Mouse (Mus musculus) hindbrain, embryonic 15.5 days (tissue): ENCODE measurements around the gene Msx3. TPM values are rescaled to one million over a fixed set of nuclear protein-coding genes. Genes with fewer than 3 reads are reported as not detected.

Experiments
- ATAC-seq: fragments of 200-750 bp; cut with Nextera tagmentation; 2 replicates; pipeline ENCODE4 v1.8.0; 2017; ENCODE audit warnings: low read depth, moderate number of reproducible peaks, moderate TSS enrichment; ENCODE audit not compliant: low FRiP score
- H3K27ac ChIP-seq: fragments of 300-500 bp; sonication (generic); replicated peaks from 2 replicates; pipeline ENCODE4 v1.5.1; 2015; ENCODE audit warnings: mild to moderate bottlenecking, inconsistent platforms
- H3K27me3 ChIP-seq: fragments of 300-500 bp; sonication (generic); 2 replicates; pipeline ENCODE4 v1.6.1; 2015; ENCODE audit warnings: control low read depth, inconsistent platforms
- H3K36me3 ChIP-seq: fragments of 300-500 bp; sonication (generic); 2 replicates; pipeline ENCODE4 v1.6.1; 2015; ENCODE audit warnings: control low read depth, inconsistent platforms
- H3K4me1 ChIP-seq: fragments of 300-500 bp; sonication (generic); replicated peaks from 2 replicates; pipeline ENCODE4 v1.6.1; 2015; ENCODE audit warnings: control low read depth, inconsistent platforms
- H3K4me2 ChIP-seq: fragments of 300-500 bp; sonication (generic); 2 replicates; pipeline ENCODE4 v1.6.1; 2015; ENCODE audit warnings: moderate library complexity, mild to moderate bottlenecking, inconsistent platforms
- H3K4me3 ChIP-seq: fragments of 300-500 bp; sonication (generic); 2 replicates; pipeline ENCODE4 v1.5.1; 2015; ENCODE audit warnings: mild to moderate bottlenecking, inconsistent platforms
- H3K9ac ChIP-seq: fragments of 300-500 bp; sonication (generic); 2 replicates; pipeline ENCODE4 v1.6.1; 2015; ENCODE audit warnings: inconsistent platforms
- H3K9me3 ChIP-seq: fragments of 300-500 bp; sonication (generic); 2 replicates; pipeline ENCODE4 v1.6.1; 2016; ENCODE audit warnings: control low read depth, inconsistent platforms
- WGBS: fragments of 180-500 bp; shearing (Covaris S2); methylation state at CpG from one replicate; pipeline ENCODE4 v1.1.7; 2015; 5-methylcytosine and 5-hydroxymethylcytosine counted together
- polyA plus RNA-seq: library from polyadenylated mRNA; unstranded; fragments of >200 nt; fragmentation: Nextera tagmentation; extraction: Ambion mirVana; gene quantifications from 2 replicates; pipeline ENCODE4 v1.2.1, GENCODE M21; 2015

The Msx3 gene
- polyA plus RNA-seq, 1 experiment from 2014 or later: 9.5 TPM

DNA sequence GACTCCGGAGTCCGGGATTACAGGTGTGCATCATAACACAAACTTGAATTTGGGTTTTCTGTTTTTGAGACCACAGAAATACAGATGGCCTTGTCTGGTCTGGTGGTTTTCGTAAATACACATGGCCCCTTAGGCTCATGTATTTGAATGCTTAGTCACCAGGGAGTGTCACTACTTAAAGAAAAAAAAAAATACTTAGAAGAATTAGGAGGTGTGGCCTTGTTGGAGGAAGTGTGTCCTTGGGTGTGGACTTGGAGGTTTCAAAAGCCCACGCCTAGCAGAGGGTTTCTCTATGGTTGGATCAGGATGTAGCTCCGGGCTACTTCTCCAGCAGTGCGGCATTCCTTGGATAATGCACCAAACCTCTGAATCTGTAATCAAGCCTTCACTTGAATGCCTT, 28.8 kb upstream of the Msx3 start:
- 82% methylated on average over 6 of the region's 6 CpGs for WGBS
- Histone ChIP-seq H3K36me3 (peaks cover 10% of the 10 kb centered on the region), H3K4me1 (peaks cover 21% of the 10 kb centered on the region), H3K4me2 (no peak overlapping the region), H3K27me3 (no peaks in the 10 kb centered on the region), H3K4me3 (no peak overlapping the region), H3K9me3 (no peaks in the 10 kb centered on the region), H3K27ac (no peak overlapping the region), H3K9ac (no peak overlapping the region)
- no peak for ATAC-seq

GRCm38 (mm10) chr7:140070042-140070711, 21.3 kb upstream of the Msx3 start:
- Histone ChIP-seq H3K36me3 (peaks cover 34% of the 10 kb centered on the region), H3K4me2 (peak overlapping the region; percentile 42), H3K9me3 (no peaks in the 10 kb centered on the region), H3K9ac (no peak overlapping the region), H3K27ac (no peak overlapping the region), H3K27me3 (0 out of 2 replicates have a peak, but pooled peaks cover 5% of the 10 kb centered on the region), H3K4me3 (peak overlapping the region; percentile 9; the same call in 1 of the 2 replicates), H3K4me1 (no peaks in the 10 kb centered on the region)
- peak; percentile 29; the same call in 1 of the 2 replicates for ATAC-seq
- WGBS: 32% methylated on average over 39 of the region's 39 CpGs

DNA sequence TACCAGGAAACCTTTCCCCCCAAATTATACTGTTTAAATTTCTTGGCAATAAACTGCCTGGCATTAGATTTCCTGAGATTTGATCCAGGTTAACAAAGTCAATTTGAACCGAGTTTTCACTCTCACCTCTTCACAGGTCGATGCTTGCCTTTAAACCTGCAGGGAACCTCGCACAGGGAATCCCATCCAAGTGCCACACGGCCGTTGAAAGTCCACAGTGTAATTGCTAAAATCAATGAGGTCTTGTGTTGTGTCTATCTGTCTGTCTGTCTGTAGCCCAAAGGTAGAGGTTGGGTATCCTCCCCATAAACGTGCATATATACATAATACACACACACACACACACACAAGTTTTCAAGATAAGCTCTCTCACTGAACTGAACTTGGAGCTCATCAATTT, 18.5 kb upstream of the Msx3 start:
- Histone ChIP-seq H3K9me3 (no peaks in the 10 kb centered on the region), H3K4me3 (no peak overlapping the region), H3K4me1 (no peaks in the 10 kb centered on the region), H3K27me3 (peaks cover 19% of the 10 kb centered on the region; the same call in 1 of the 2 replicates), H3K4me2 (no peak overlapping the region), H3K36me3 (peaks cover 21% of the 10 kb centered on the region; the same call in 1 of the 2 replicates), H3K27ac (no peak overlapping the region), H3K9ac (no peak overlapping the region)
- 75% methylated on average over 6 of the region's 6 CpGs for WGBS
- no peak for ATAC-seq

GRCm38 (mm10) chr7:140063092-140063491, 14.2 kb upstream of the Msx3 start:
- H3K4me1 ChIP-seq: peaks cover 36% of the 10 kb centered on the region
- H3K27me3 ChIP-seq: peaks cover 15% of the 10 kb centered on the region; the same call in 1 of the 2 replicates
- ATAC-seq: no peak
- no peak overlapping the region for H3K4me3 ChIP-seq
- 16% methylated on average over 7 of the region's 7 CpGs for WGBS
- no peak overlapping the region for H3K9ac ChIP-seq
- no peaks in the 10 kb centered on the region for H3K36me3 ChIP-seq
- no peaks in the 10 kb centered on the region for H3K9me3 ChIP-seq
- H3K27ac ChIP-seq: no peak overlapping the region
- H3K4me2 ChIP-seq: no peak overlapping the region

DNA sequence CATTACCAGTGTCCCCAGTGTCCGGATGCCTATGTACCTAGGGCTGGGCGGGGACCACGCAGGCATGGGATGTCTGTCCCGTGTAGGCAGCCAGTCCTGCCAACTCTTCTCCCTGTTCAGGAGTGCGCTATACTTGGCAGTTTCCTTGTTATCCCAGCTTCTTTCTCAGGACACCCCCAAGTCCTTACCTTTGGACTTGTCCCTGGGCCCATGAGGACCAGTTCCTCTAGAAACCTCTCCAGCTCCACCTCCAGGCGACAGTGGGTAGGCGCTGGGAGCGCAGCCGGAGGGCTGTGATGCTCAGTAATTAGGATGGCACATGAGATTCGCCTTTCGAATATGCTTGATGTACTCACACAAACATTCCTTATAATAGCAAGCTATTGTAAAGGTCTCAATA, 13.4 kb upstream of the Msx3 start:
- no peaks in the 10 kb centered on the region for H3K36me3 ChIP-seq
- 0 out of 2 replicates have a peak, but pooled peaks have one; percentile 5 for ATAC-seq
- H3K4me1 ChIP-seq: peaks cover 42% of the 10 kb centered on the region
- H3K4me2 ChIP-seq: no peak overlapping the region
- WGBS: 9% methylated on average over 11 of the region's 11 CpGs
- no peak overlapping the region for H3K27ac ChIP-seq
- H3K4me3 ChIP-seq: no peak overlapping the region
- H3K9me3 ChIP-seq: no peaks in the 10 kb centered on the region
- peaks cover 15% of the 10 kb centered on the region; the same call in 1 of the 2 replicates for H3K27me3 ChIP-seq
- no peak overlapping the region for H3K9ac ChIP-seq

DNA sequence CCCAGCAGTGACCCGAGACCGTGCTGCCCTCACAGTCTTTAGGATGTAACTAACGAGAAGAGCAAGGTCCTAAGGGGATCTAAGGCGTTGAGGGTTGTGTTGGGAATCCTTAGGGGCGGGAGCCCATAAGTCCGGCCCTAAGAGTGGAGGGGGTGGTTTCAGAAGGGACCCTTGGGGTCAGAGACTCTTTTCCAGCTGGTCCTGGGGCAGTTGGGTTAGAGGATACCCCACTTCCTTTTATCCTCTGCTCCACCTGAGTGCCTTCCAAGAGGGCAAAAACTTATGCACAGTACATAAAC, 12.9 kb upstream of the Msx3 start:
- Histone ChIP-seq H3K36me3 (no peaks in the 10 kb centered on the region), H3K27ac (no peak overlapping the region), H3K9me3 (no peaks in the 10 kb centered on the region), H3K27me3 (peaks cover 15% of the 10 kb centered on the region; the same call in 1 of the 2 replicates), H3K4me3 (peak overlapping the region; percentile 40), H3K4me1 (peaks cover 46% of the 10 kb centered on the region), H3K4me2 (peak overlapping the region; percentile 91), H3K9ac (peak overlapping the region; percentile 55; the same call in 1 of the 2 replicates)
- 3% methylated on average over 6 of the region's 6 CpGs for WGBS
- ATAC-seq: peak; percentile 3; the same call in 1 of the 2 replicates

DNA sequence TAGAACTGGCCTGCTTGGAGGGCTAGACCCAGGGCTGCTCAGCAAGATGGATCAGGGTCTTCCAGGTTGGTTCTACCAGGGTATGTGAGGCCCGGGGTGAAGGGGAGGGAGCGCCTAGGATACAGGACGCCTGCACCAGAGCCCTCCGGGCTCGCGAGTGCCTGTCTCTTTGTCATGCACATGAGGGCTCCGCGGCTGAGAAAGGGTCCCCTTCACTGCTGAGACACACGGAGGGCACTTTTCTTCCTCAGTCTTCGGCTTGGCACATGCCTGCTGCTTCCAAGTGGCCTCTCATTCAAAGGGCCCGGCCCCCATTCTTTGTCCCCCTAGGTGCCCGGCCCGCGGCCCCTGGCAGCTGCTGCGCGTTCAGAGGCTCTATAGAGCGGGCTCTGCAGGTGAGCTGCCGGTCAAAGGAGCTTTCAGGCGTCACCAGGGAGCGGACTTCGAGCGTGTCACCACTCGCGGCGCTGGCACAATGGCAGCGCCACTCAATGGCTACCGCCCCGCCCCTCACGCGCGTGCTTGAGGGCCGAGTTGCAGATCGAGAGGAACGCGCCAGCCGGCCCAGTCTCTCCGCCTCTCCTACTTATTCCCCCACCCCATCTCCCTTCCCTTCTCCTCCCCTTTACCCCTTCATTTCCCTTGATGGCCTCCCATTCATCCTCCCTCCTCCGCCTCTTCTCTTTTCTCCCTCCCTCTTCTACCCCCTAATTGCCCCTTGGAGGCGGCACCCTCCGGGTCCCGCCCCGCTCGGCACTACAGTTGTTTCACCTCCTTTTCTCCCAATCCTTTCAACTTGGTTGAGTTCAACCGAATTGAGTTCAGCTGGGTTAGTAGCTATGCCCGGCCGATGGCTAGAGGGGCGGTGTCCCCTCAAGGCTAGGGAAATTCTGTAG, 12.3 kb upstream of the Msx3 start:
- H3K4me2 ChIP-seq: peak overlapping the region; percentile 91
- ATAC-seq: peak; percentile 62
- no peaks in the 10 kb centered on the region for H3K9me3 ChIP-seq
- H3K9ac ChIP-seq: peak overlapping the region; percentile 55
- WGBS: 1% methylated on average over 47 of the region's 47 CpGs
- peaks cover 15% of the 10 kb centered on the region; the same call in 1 of the 2 replicates for H3K27me3 ChIP-seq
- H3K4me3 ChIP-seq: peak overlapping the region; percentile 40
- no peaks in the 10 kb centered on the region for H3K36me3 ChIP-seq
- peaks cover 46% of the 10 kb centered on the region for H3K4me1 ChIP-seq
- H3K27ac ChIP-seq: peak overlapping the region; percentile 42; the same call in 1 of the 2 replicates

- Histone ChIP-seq H3K9ac (no peak overlapping the region), H3K27me3 (peaks cover 9% of the 10 kb centered on the region; the same call in 1 of the 2 replicates), H3K36me3 (no peaks in the 10 kb centered on the region), H3K4me2 (no peak overlapping the region), H3K4me1 (peaks cover 46% of the 10 kb centered on the region), H3K27ac (no peak overlapping the region), H3K4me3 (no peak overlapping the region), H3K9me3 (no peaks in the 10 kb centered on the region)
- no peak for ATAC-seq
- WGBS: 19% methylated on average over 4 of the region's 4 CpGs
Measured at GRCm38 (mm10) chr7:140059601-140060000, 10.7 kb upstream of the Msx3 start.

DNA sequence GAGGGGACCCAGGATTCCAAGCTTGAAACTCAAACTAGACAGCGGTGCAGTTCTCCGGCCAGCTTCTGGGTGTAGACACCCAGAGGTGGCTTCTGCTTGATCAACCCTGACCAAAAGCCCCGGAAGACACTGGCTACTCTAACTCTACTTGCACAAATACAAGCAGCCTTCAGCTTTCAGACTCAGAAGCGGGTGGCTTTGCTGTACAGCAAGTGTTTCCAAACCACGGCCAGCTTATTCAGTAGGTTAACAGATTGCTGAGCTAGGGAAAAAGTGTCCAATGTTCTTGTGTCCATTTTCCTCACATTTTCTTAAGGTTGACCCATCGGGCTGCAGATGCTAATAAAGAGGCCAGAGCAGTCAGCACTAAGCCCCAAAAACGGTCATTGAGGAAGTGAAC, 9.6 kb upstream of the Msx3 start:
- no peak for ATAC-seq
- no peaks in the 10 kb centered on the region for H3K9me3 ChIP-seq
- peak overlapping the region; percentile 89 for H3K27ac ChIP-seq
- H3K36me3 ChIP-seq: no peaks in the 10 kb centered on the region
- peak overlapping the region; percentile 54 for H3K4me3 ChIP-seq
- peak overlapping the region; percentile 91 for H3K4me2 ChIP-seq
- H3K9ac ChIP-seq: peak overlapping the region; percentile 82
- 5% methylated on average over 7 of the region's 7 CpGs for WGBS
- peaks cover 46% of the 10 kb centered on the region for H3K4me1 ChIP-seq
- peaks cover 6% of the 10 kb centered on the region; the same call in 1 of the 2 replicates for H3K27me3 ChIP-seq

DNA sequence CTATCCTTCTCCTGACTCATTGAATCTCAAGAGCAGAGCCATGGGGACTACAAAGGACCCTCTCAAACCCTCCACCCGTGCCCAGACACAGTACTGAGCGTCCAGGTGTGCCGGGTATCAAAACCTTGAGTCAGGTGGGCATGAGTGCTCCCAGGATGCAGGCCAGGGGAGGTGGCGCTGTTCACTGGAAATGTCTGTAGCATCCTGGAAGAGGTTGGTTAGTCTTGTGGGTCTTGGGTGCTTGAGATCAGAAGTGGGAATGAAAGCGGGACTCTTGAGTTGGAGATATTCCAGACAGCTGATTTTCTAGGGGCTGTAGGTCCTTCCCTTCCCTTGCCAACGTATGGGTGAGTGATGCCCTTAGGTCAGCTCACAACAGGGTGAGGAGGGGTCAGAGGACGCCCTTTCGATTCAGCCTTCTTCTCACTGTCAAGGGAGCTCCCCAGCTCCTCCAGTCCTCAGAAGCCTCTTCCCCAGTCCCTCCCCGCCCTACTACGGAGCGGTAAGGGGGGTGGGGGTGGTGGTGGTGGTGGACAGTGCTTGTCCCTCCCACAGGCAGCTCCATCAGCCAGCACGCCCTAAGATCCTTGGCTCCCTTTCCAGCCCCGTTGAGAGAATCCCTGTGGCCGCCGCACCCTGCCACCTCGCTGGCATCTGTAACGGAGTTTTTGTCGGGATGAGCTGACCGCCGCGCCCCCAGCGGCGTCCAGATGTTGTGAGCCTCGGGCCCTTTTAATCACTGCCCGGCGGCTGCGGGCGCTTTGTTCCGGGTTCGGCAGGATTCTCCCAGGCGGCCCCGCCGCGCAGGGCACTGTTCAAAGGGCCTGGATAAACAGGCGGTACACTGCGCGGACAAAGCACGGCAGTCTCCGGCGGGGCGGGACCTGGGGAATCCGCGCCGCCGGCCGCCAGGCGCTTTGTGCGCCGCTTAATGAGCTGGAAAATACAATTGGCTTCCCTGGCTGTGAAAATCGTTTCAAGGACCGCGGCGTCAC, 8.8 kb upstream of the Msx3 start:
- Histone ChIP-seq H3K27ac (peak overlapping the region; percentile 89), H3K4me2 (peak overlapping the region; percentile 91), H3K4me3 (peak overlapping the region; percentile 54), H3K9ac (peak overlapping the region; percentile 82), H3K9me3 (no peaks in the 10 kb centered on the region), H3K36me3 (no peaks in the 10 kb centered on the region), H3K4me1 (peaks cover 46% of the 10 kb centered on the region), H3K27me3 (peaks cover 5% of the 10 kb centered on the region; the same call in 1 of the 2 replicates)
- ATAC-seq: peak; percentile 79
- 2% methylated on average over 53 of the region's 53 CpGs for WGBS

DNA sequence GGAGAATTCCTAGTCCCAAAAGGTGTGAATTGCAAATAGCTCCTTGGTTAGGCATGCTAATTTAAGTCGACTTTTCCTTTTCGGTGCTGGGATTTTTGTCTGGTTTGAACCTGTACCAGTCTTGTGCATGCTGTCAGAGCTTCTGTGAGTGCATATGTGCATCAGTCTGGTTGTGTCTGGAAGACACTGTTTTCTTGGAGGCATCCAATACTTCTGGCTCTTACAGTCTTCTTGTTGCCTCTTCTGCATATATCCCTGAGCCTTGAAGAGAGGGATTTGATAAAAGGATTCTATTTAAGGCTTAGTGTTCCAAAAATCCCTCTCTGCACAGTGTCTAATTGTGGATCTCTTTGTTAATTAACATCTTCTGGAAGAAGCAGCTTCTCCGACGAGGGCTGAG, 5.2 kb upstream of the Msx3 start:
- no peaks in the 10 kb centered on the region for H3K36me3 ChIP-seq
- no peak overlapping the region for H3K4me3 ChIP-seq
- H3K9ac ChIP-seq: no peak overlapping the region
- H3K4me1 ChIP-seq: peaks cover 28% of the 10 kb centered on the region
- WGBS: 80% methylated on average over 4 of the region's 4 CpGs
- no peak overlapping the region for H3K27ac ChIP-seq
- no peaks in the 10 kb centered on the region for H3K9me3 ChIP-seq
- H3K27me3 ChIP-seq: peaks cover 34% of the 10 kb centered on the region
- no peak for ATAC-seq
- no peak overlapping the region for H3K4me2 ChIP-seq
